Mouse (Mus musculus): ENCODE measurements around the gene Dnmt3b. TPM values are rescaled to one million over a fixed set of nuclear protein-coding genes. Genes with fewer than 3 reads are reported as not detected.
A peak's percentile ranks its signal among the peaks of the same experiment; 100 is the strongest.
"Not testable (repeated sequence)": the region's sequence is repeated elsewhere in the genome, so short reads cannot be mapped to it uniquely, and the experiment has no call there.

Gene Dnmt3b
- polyA plus RNA-seq, 1 experiment = 0.96 TPM

GRCm38 (mm10) chr2:153631976-153632870 lies 17.0 kb upstream of the Dnmt3b start, which contains the start of gene Commd7:
TSS of gene Commd7 (minus strand) at chr2:153632781.
- no peak for TF ChIP-seq CTCF (IDR thresholded peaks at IDR 0.05; ENCODE audit: extremely low read depth, insufficient read depth, low read length)
- TF ChIP-seq POLR2A (IDR thresholded peaks at IDR 0.05; ENCODE audit: extremely low read depth, insufficient read depth, low read length) = peak; percentile 54; the same call in 1 of the 2 replicates
- peak within 1 kb of the TSS; percentile 4; the same call in 1 of the 2 replicates for H3K27ac ChIP-seq (ENCODE audit: insufficient read depth, low read length)
- peak within 1 kb of the TSS; percentile 75 for H3K4me3 ChIP-seq (ENCODE audit: insufficient read depth, low read length)
- peaks cover 3% of the 10 kb centered on the region; the same call in 1 of the 2 replicates for H3K4me1 ChIP-seq (ENCODE audit: control insufficient read depth, insufficient read depth, low read length)

- no peak for TF ChIP-seq POLR2A (IDR thresholded peaks at IDR 0.05; ENCODE audit: extremely low read depth, insufficient read depth, low read length)
- TF ChIP-seq CTCF (IDR thresholded peaks at IDR 0.05; ENCODE audit: extremely low read depth, insufficient read depth, low read length) = no peak
- Histone ChIP-seq H3K4me1 (ENCODE audit: control insufficient read depth, insufficient read depth, low read length) (peaks cover 3% of the 10 kb centered on the region; the same call in 1 of the 2 replicates), H3K4me3 (ENCODE audit: insufficient read depth, low read length) (peak overlapping the region; percentile 75), H3K27ac (ENCODE audit: insufficient read depth, low read length) (peak overlapping the region; percentile 4; the same call in 1 of the 2 replicates)
These were observed 16.4 kb upstream of the Dnmt3b start for GRCm38 (mm10) chr2:153632871-153633226.

- H3K27ac ChIP-seq (ENCODE audit: insufficient read depth, low read length) = no peak overlapping the region
These were observed 16.0 kb upstream of the Dnmt3b start for GRCm38 (mm10) chr2:153633259-153633658.

GRCm38 (mm10) chr2:153638977-153639680 lies 10.1 kb upstream of the Dnmt3b start:
- H3K4me1 ChIP-seq (ENCODE audit: control insufficient read depth, insufficient read depth, low read length) = no peaks in the 10 kb centered on the region; the same call in 1 of the 2 replicates
- no peak overlapping the region for H3K4me3 ChIP-seq (ENCODE audit: insufficient read depth, low read length)
- H3K27ac ChIP-seq (ENCODE audit: insufficient read depth, low read length) = no peak overlapping the region
- TF ChIP-seq POLR2A (IDR thresholded peaks at IDR 0.05; ENCODE audit: extremely low read depth, insufficient read depth, low read length) = no peak
- no peak for TF ChIP-seq CTCF (IDR thresholded peaks at IDR 0.05; ENCODE audit: extremely low read depth, insufficient read depth, low read length)

More at GRCm38 (mm10) chr2:153633259-153633658, 16.0 kb upstream of the Dnmt3b start:
- Histone ChIP-seq H3K4me1 (ENCODE audit: control insufficient read depth, insufficient read depth, low read length) (peaks cover 3% of the 10 kb centered on the region; the same call in 1 of the 2 replicates), H3K4me3 (ENCODE audit: insufficient read depth, low read length) (no peak overlapping the region; the same call in 1 of the 2 replicates)
- TF ChIP-seq CTCF (IDR thresholded peaks at IDR 0.05; ENCODE audit: extremely low read depth, insufficient read depth, low read length) (no peak), POLR2A (IDR thresholded peaks at IDR 0.05; ENCODE audit: extremely low read depth, insufficient read depth, low read length) (no peak)

- TF ChIP-seq CTCF (IDR thresholded peaks at IDR 0.05; ENCODE audit: extremely low read depth, insufficient read depth, low read length) = no peak
- TF ChIP-seq POLR2A (IDR thresholded peaks at IDR 0.05; ENCODE audit: extremely low read depth, insufficient read depth, low read length) = no peak
- Histone ChIP-seq H3K27ac (ENCODE audit: insufficient read depth, low read length) (no peak overlapping the region), H3K4me1 (ENCODE audit: control insufficient read depth, insufficient read depth, low read length) (no peaks in the 10 kb centered on the region; the same call in 1 of the 2 replicates), H3K4me3 (ENCODE audit: insufficient read depth, low read length) (no peak overlapping the region)
These were observed 6.8 kb upstream of the Dnmt3b start for GRCm38 (mm10) chr2:153642496-153642895.

GRCm38 (mm10) chr2:153642999-153643398 lies 6.3 kb upstream of the Dnmt3b start:
- Histone ChIP-seq H3K4me3 (ENCODE audit: insufficient read depth, low read length) (no peak overlapping the region), H3K4me1 (ENCODE audit: control insufficient read depth, insufficient read depth, low read length) (no peaks in the 10 kb centered on the region; the same call in 1 of the 2 replicates), H3K27ac (ENCODE audit: insufficient read depth, low read length) (no peak overlapping the region)
- TF ChIP-seq CTCF (IDR thresholded peaks at IDR 0.05; ENCODE audit: extremely low read depth, insufficient read depth, low read length) (no peak), POLR2A (IDR thresholded peaks at IDR 0.05; ENCODE audit: extremely low read depth, insufficient read depth, low read length) (no peak)

GRCm38 (mm10) chr2:153648773-153649297 lies 415 bp upstream of the Dnmt3b start:
- H3K4me1 ChIP-seq (ENCODE audit: control insufficient read depth, insufficient read depth, low read length) = no peaks in the 10 kb centered on the region
- TF ChIP-seq POLR2A (IDR thresholded peaks at IDR 0.05; ENCODE audit: extremely low read depth, insufficient read depth, low read length) = no peak
- no peak for TF ChIP-seq CTCF (IDR thresholded peaks at IDR 0.05; ENCODE audit: extremely low read depth, insufficient read depth, low read length)
- H3K27ac ChIP-seq (ENCODE audit: insufficient read depth, low read length) = no peak overlapping the region
- peak overlapping the region; percentile 88 for H3K4me3 ChIP-seq (ENCODE audit: insufficient read depth, low read length)

GRCm38 (mm10) chr2:153650014-153650687 lies 901 bp downstream of the Dnmt3b start:
- TF ChIP-seq POLR2A (IDR thresholded peaks at IDR 0.05; ENCODE audit: extremely low read depth, insufficient read depth, low read length) = no peak
- TF ChIP-seq CTCF (IDR thresholded peaks at IDR 0.05; ENCODE audit: extremely low read depth, insufficient read depth, low read length) = no peak
- H3K4me3 ChIP-seq (ENCODE audit: insufficient read depth, low read length) = peak overlapping the region; percentile 88
- no peaks in the 10 kb centered on the region for H3K4me1 ChIP-seq (ENCODE audit: control insufficient read depth, insufficient read depth, low read length)
- no peak overlapping the region for H3K27ac ChIP-seq (ENCODE audit: insufficient read depth, low read length)

- no peak for TF ChIP-seq CTCF (IDR thresholded peaks at IDR 0.05; ENCODE audit: extremely low read depth, insufficient read depth, low read length)
- no peak for TF ChIP-seq POLR2A (IDR thresholded peaks at IDR 0.05; ENCODE audit: extremely low read depth, insufficient read depth, low read length)
- no peaks in the 10 kb centered on the region for H3K4me1 ChIP-seq (ENCODE audit: control insufficient read depth, insufficient read depth, low read length)
These were observed 2.4 kb downstream of the Dnmt3b start for GRCm38 (mm10) chr2:153651681-153652080.

GRCm38 (mm10) chr2:153657659-153658058 lies 8.4 kb downstream of the Dnmt3b start:
- H3K4me3 ChIP-seq (ENCODE audit: insufficient read depth, low read length); H3K4me1 ChIP-seq (ENCODE audit: control insufficient read depth, insufficient read depth, low read length); H3K27ac ChIP-seq (ENCODE audit: insufficient read depth, low read length): not testable (repeated sequence)

More at GRCm38 (mm10) chr2:153651681-153652080, 2.4 kb downstream of the Dnmt3b start:
- Histone ChIP-seq H3K4me3 (ENCODE audit: insufficient read depth, low read length) (no peak overlapping the region), H3K27ac (ENCODE audit: insufficient read depth, low read length) (no peak overlapping the region)
